Mouse (Mus musculus) embryonic facial prominence, embryonic 11.5 days (tissue): ENCODE results near the gene 2310011J03Rik. TPM values are rescaled to one million over a fixed set of nuclear protein-coding genes. Genes with fewer than 3 reads are reported as not detected.

Experiments
- ATAC-seq: fragments of 200-750 bp; cut with Nextera tagmentation; replicated peaks from 2 replicates; pipeline ENCODE4 v1.8.0; 2017; ENCODE audit warnings: low read depth; ENCODE audit not compliant: insufficient number of reproducible peaks, low FRiP score, low TSS enrichment
- DNase-seq: peaks from one replicate; pipeline ENCODE4 v3.0.0-alpha.2; 2015; ENCODE audit warnings: low spot score
- H3K27ac ChIP-seq: fragments of 300-500 bp; sonication (generic); replicated peaks from 2 replicates; pipeline ENCODE4 v1.5.1; 2014; ENCODE audit warnings: mild to moderate bottlenecking, low read depth, low read length, control low read depth
- H3K27me3 ChIP-seq: fragments of 300-500 bp; sonication (generic); 2 replicates; pipeline ENCODE4 v1.6.1; 2014; ENCODE audit warnings: mild to moderate bottlenecking, low read length, moderate library complexity, mixed read lengths; ENCODE audit not compliant: control insufficient read depth, insufficient read depth
- H3K36me3 ChIP-seq: fragments of 300-500 bp; sonication (generic); replicated peaks from 2 replicates; pipeline ENCODE4 v1.6.1; 2014; ENCODE audit warnings: low read depth, mild to moderate bottlenecking, low read length, moderate library complexity, mixed read lengths; ENCODE audit not compliant: control insufficient read depth, insufficient read depth
- H3K4me1 ChIP-seq: fragments of 300-500 bp; sonication (generic); 2 replicates; pipeline ENCODE4 v1.6.1; 2014; ENCODE audit warnings: low read length, mixed read lengths; ENCODE audit not compliant: control insufficient read depth, insufficient read depth
- H3K4me2 ChIP-seq: fragments of 300-500 bp; sonication (generic); 2 replicates; pipeline ENCODE4 v1.6.1; 2014; ENCODE audit warnings: low read depth, mild to moderate bottlenecking, control low read depth, low read length, moderate library complexity
- H3K4me3 ChIP-seq: fragments of 300-500 bp; sonication (generic); 2 replicates; pipeline ENCODE4 v1.5.1; 2014; ENCODE audit warnings: low read depth, low read length, control low read depth
- H3K9ac ChIP-seq: fragments of 300-500 bp; sonication (generic); replicated peaks from 2 replicates; pipeline ENCODE4 v1.6.1; 2014; ENCODE audit warnings: mild to moderate bottlenecking, control low read depth, low read length
- H3K9me3 ChIP-seq: fragments of 300-500 bp; sonication (generic); replicated peaks from 2 replicates; pipeline ENCODE4 v1.6.1; 2016; ENCODE audit warnings: mild to moderate bottlenecking, low read length, inconsistent platforms, mixed read lengths; ENCODE audit not compliant: control insufficient read depth
- WGBS: fragments of 180-500 bp; shearing (Covaris S2); extraction: QIAGEN DNeasy Blood & Tissue Kit; methylation state at CpG from one replicate; pipeline ENCODE4 v1.1.7; 2014; 5-methylcytosine and 5-hydroxymethylcytosine counted together
- polyA plus RNA-seq: library from polyadenylated mRNA; unstranded; fragments of >200 nt; fragmentation: Nextera tagmentation; extraction: Ambion mirVana; gene quantifications from 2 replicates; pipeline ENCODE4 v1.2.1, GENCODE M21; 2014

Gene 2310011J03Rik
- polyA plus RNA-seq, 1 experiment from 2014 or later, result 36.5 TPM

DNA sequence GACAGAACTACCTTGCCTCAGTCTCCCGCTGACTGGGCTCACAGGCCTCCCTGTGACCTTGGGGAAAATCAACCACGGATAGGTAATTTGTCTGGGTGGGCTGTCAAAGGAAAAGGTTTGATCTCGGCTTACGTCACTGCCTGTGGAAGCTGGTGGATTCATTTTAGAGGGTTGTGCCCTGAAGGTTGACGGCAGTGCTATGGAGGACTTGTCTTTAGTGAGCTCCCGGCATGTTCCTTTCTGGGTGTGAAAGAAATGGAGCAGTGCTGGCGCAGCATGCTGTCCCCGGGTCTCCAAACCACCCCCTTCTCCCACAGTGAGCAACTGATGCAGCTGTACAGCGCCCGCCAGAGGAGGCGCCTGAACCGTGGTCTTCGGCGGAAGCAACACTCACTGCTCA lies 27.0 kb downstream of the 2310011J03Rik start:
- H3K4me1 ChIP-seq, result peaks cover 3% of the 10 kb centered on the region; the same call in 1 of the 2 replicates

DNA sequence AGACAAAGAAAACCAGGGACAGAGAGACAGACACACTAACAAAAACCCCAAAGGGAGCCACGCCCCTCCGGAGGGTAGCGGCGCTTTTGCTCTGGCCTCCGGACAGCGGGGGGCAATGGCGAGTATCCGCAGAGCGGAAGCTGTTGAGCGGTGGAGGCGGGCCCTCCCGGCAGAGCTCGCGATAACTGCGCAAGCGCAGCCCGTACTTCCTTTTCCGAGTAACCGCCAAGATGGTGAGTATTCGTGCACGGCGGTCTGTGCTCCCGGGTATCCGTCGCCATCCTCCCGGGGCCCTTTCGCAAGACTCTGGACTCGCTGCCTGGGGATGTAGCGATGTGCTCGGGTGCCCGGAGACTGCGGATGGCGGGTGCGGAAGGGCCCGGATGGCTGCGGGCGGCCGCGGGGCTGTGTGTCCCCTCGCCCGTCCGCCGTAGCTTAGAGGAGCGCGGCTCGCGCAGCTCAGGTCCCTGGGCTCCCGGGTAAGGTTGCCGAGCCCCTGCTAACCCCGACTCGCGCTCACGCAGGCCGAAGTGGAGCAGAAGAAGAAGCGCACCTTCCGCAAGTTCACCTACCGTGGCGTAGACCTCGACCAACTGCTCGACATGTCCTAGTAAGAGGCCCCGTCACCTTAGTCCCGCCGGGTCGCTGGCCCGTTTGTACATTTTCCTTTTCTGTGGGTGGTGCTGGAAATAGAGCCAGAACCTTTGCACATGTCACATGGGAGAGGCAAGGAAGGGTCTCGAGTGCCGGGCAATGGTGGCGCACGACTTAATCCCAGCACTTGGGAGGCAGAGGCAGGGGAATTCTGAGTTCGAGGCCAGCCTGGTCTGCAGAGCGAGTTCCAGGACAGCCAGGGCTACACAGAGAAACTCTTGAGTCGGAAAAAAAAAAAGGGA lies 27.8 kb downstream of the 2310011J03Rik start, which contains the start of gene Rps15:
TSS of gene Rps15 (plus strand) at position 203 of the 896 bp plus-strand sequence.
- peak within 1 kb of the TSS; percentile 99 for H3K9ac ChIP-seq
- H3K27ac ChIP-seq, result peak within 1 kb of the TSS; percentile 78
- H3K4me2 ChIP-seq, result peak within 1 kb of the TSS; percentile 92
- peaks cover 3% of the 10 kb centered on the region; the same call in 1 of the 2 replicates for H3K4me1 ChIP-seq
- H3K4me3 ChIP-seq, result peak within 1 kb of the TSS; percentile 96
- ATAC-seq, result peak; percentile 75
- no peaks in the 10 kb centered on the region for H3K9me3 ChIP-seq
- H3K36me3 ChIP-seq, result peaks cover 5% of the 10 kb centered on the region
- WGBS, result under 1% methylated on average over 72 of the region's 72 CpGs
- H3K27me3 ChIP-seq, result no peaks in the 10 kb centered on the region
- peak; percentile 98 for DNase-seq

More for the DNA sequence above, 27.0 kb downstream of the 2310011J03Rik start:
- peak overlapping the region; percentile 96 for H3K4me3 ChIP-seq
- DNase-seq (no peak), ATAC-seq (no peak)
- peaks cover 2% of the 10 kb centered on the region; the same call in 1 of the 2 replicates for H3K27me3 ChIP-seq
- H3K4me2 ChIP-seq, result peak overlapping the region; percentile 92
- H3K9me3 ChIP-seq, result no peaks in the 10 kb centered on the region
- H3K27ac ChIP-seq, result no peak overlapping the region
- WGBS, result 28% methylated on average over 14 of the region's 14 CpGs
- H3K9ac ChIP-seq, result peak overlapping the region; percentile 99
- peaks cover 5% of the 10 kb centered on the region for H3K36me3 ChIP-seq

DNA sequence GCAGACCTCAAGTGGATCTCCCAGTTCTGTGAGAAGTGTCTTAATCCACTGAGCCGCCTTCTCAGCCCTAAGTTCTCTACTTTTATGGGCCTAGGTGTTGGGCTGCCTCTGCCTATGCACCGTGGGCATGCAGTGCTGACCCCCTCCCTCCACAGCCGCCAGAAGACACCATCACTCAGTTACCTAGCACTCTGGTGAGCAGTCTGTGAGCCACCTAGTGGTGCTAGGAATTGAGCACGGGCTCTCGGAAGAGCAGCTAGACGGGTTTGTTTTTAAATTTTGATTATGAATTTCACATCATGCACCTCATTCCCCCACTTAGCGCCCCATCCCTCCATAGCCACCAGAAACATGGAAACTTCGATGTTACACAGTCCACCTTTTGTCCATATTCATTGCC lies 31.7 kb downstream of the 2310011J03Rik start:
- ATAC-seq (no peak), DNase-seq (no peak)
- no peak overlapping the region for H3K4me2 ChIP-seq
- no peaks in the 10 kb centered on the region for H3K9me3 ChIP-seq
- no peak overlapping the region for H3K27ac ChIP-seq
- peaks cover 12% of the 10 kb centered on the region for H3K36me3 ChIP-seq
- H3K9ac ChIP-seq, result no peak overlapping the region
- 86% methylated on average over 8 of the region's 8 CpGs for WGBS
- no peaks in the 10 kb centered on the region for H3K27me3 ChIP-seq
- H3K4me1 ChIP-seq, result peaks cover 3% of the 10 kb centered on the region; the same call in 1 of the 2 replicates
- no peak overlapping the region for H3K4me3 ChIP-seq

DNA sequence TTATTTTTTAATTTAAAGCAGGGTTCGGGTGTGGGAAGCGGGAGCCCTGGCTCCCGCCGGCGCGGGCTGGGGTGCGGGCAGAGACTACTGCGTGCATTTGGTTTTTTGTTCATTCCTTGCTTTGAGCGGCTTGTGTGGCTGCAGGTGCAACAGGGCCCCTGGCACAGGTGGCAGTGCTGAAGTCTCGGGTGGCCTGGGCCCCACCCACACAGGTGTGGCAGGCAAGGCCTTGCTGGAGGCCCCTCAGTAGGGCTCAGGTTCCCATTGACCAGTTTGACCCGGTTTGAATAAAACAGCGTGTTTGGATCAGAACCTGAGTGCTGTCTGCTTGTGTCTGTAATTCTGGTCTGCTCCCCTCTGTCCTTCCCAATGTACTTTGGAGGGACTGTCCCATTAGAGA lies 32.2 kb downstream of the 2310011J03Rik start:
- no peak for DNase-seq
- no peaks in the 10 kb centered on the region for H3K27me3 ChIP-seq
- no peak overlapping the region for H3K4me2 ChIP-seq
- WGBS, result 92% methylated on average over 12 of the region's 12 CpGs
- no peaks in the 10 kb centered on the region; the same call in 1 of the 2 replicates for H3K4me1 ChIP-seq
- ATAC-seq, result no peak
- no peak overlapping the region for H3K9ac ChIP-seq
- no peaks in the 10 kb centered on the region for H3K9me3 ChIP-seq
- peaks cover 14% of the 10 kb centered on the region for H3K36me3 ChIP-seq
- no peak overlapping the region for H3K4me3 ChIP-seq
- H3K27ac ChIP-seq, result no peak overlapping the region

DNA sequence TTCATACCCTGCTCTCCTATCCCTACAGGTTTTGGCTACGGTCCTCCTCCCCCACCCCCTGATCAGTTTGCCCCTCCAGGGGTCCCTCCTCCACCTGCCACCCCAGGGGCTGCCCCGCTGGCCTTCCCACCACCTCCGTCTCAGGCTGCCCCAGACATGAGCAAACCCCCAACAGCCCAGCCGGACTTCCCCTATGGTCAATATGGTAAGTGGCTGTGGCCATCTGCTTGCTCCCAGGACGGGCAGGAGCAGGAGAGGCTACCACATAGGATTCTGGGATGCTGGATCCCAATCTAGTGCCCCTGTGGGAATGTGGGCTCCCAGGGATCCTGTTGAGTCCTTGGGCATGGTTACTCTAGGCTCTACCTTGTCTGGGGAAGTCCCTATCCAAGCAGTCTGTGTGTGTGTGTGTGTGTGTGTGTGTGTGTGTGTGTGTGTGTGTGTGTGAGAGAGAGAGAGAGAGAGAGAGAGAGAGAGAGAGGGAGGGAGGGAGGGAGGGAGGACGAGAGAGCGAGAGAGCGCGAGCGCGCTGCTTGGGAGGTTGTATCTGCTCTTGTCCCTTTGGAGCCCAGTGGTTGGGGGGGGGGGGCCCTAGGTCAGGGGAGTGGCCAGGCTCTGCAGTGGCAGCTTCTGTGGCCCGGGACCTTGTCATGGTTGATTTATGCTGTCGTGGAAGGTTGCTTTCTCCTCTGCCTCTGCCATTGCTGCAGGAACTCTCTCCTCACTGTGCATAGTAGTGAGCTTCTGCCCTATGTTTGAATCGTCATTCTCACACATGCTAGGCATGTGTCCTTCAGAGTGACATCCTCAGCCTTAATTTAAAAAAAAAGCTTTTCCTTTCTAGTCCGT lies 34.9 kb downstream of the 2310011J03Rik start:
- H3K36me3 ChIP-seq, result peaks cover 19% of the 10 kb centered on the region
- WGBS, result 90% methylated on average over 14 of the region's 15 CpGs
- no peak overlapping the region for H3K9ac ChIP-seq
- no peaks in the 10 kb centered on the region for H3K9me3 ChIP-seq
- H3K4me3 ChIP-seq, result no peak overlapping the region
- no peak for DNase-seq
- no peak overlapping the region for H3K4me2 ChIP-seq
- ATAC-seq, result no peak
- H3K4me1 ChIP-seq, result no peaks in the 10 kb centered on the region
- no peak overlapping the region for H3K27ac ChIP-seq
- H3K27me3 ChIP-seq, result no peaks in the 10 kb centered on the region

DNA sequence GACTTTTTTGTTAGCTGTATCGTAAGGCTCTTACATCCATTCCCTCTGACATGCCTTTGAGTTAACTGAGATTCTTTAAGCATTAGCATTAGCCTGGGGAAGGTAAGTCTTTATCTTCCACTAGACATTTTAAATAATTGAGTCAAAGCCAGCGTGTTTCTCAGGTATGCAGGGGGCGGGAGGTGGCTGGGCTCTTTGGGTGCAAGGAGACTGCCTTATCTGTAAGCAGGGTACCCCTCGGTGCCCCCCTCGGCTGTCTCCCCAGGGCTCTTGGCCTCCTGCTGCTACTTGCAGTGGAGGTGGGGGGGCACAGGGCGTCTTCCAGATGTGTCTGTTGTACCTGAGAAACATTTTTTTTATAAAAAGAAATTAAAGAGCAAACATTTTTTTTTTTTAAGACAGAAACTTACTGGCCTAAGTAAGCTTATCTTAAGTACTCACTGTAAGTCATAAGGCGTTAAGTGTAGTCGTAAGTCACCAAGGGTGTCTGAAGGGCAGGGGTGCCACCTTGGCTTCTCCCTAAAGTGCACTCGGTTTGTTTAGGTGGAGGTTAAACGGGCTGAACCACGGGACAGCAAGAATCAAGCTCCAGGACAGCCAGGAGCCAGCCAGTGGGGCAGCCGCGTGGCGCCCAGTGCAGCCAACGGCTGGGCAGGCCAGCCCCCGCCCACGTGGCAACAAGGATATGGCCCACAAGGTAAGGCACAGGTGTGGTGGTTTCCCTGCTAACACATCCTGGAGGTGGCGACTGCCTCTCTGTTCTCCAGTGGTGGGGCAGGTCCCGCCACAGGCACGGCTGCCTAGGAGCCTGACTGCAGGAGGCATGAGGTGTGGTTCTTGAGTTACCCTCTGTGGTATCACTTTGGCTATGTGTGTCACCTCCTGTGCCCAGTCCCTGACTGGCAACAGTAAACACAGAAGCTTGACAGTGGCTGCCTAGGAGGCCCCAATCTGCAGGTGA lies 37.6 kb downstream of the 2310011J03Rik start:
- H3K4me1 ChIP-seq, result no peaks in the 10 kb centered on the region
- H3K36me3 ChIP-seq, result peaks cover 26% of the 10 kb centered on the region
- no peak overlapping the region for H3K4me2 ChIP-seq
- WGBS, result 89% methylated on average over 20 of the region's 20 CpGs
- ATAC-seq (no peak), DNase-seq (no peak)
- no peak overlapping the region for H3K27ac ChIP-seq
- H3K4me3 ChIP-seq, result no peak overlapping the region
- no peak overlapping the region for H3K9ac ChIP-seq
- no peaks in the 10 kb centered on the region for H3K9me3 ChIP-seq
- H3K27me3 ChIP-seq, result no peaks in the 10 kb centered on the region

DNA sequence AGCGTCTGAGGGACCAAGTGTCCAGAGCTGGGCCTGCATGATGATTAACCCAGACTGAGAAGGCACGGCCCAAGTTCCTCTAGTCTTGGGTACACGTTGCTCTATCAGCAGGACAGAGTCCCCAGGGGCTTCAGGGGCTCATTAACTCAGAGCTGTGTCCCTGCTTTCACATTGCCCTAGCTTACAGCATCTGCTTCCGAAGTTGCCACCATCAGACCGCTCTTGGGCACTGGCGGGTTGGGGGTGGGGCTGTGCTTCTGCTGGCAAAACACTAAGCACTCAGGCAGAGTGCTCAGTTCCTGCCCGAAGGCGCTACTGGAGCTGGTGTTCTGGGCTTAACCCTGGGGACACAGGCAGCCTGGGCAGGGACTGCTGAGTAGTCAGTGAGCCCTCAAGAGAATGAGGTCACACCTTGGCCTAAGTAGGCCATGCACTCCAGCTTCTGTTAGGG lies 38.4 kb downstream of the 2310011J03Rik start:
- ATAC-seq (no peak), DNase-seq (no peak)
- H3K36me3 ChIP-seq, result peaks cover 29% of the 10 kb centered on the region
- H3K4me3 ChIP-seq, result no peak overlapping the region
- WGBS, result 82% methylated on average over 8 of the region's 8 CpGs
- no peak overlapping the region for H3K27ac ChIP-seq
- H3K4me1 ChIP-seq, result no peaks in the 10 kb centered on the region
- H3K4me2 ChIP-seq, result no peak overlapping the region
- no peaks in the 10 kb centered on the region for H3K9me3 ChIP-seq
- no peaks in the 10 kb centered on the region for H3K27me3 ChIP-seq
- H3K9ac ChIP-seq, result no peak overlapping the region
